Mouse (Mus musculus) forebrain, postnatal 0 days (tissue): ENCODE measurements at regions not wholly inside any gene's neighbourhood (a gene's known extent, or its start where the extent isn't known, plus 50 kb on each side); places are given as distances from the start of the nearest gene placed in this dataset.
A peak's percentile ranks its signal among the peaks of the same experiment; 100 is the strongest.

Experiments used
- ATAC-seq: fragments of 200-750 bp; cut with Nextera tagmentation; 2 replicates; pipeline ENCODE4 v1.8.0; 2017; ENCODE audit warnings: mild to moderate bottlenecking, moderate library complexity
- DNase-seq: peaks from one replicate; pipeline ENCODE4 v3.0.0-alpha.2; 2015
- H3K27ac ChIP-seq: fragments of 300-500 bp; sonication (generic); 2 replicates; pipeline ENCODE4 v1.5.1; 2014; ENCODE audit warnings: low read depth, mild to moderate bottlenecking, antibody characterized with exemption, low read length, moderate library complexity, mixed read lengths
- H3K27me3 ChIP-seq: fragments of 300-500 bp; sonication (generic); 2 replicates; pipeline ENCODE4 v1.6.1; 2014; ENCODE audit warnings: mild to moderate bottlenecking, low read length, mixed read lengths; ENCODE audit not compliant: insufficient read depth
- H3K36me3 ChIP-seq: fragments of 300-500 bp; sonication (generic); 2 replicates; pipeline ENCODE4 v1.6.1; 2014; ENCODE audit warnings: mild to moderate bottlenecking, moderate library complexity; ENCODE audit not compliant: insufficient read depth
- H3K4me1 ChIP-seq: fragments of 300-500 bp; sonication (generic); 2 replicates; pipeline ENCODE4 v1.6.1; 2014; ENCODE audit warnings: antibody characterized with exemption; ENCODE audit not compliant: insufficient read depth
- H3K4me2 ChIP-seq: fragments of 300-500 bp; sonication (generic); 2 replicates; pipeline ENCODE4 v1.6.1; 2014; ENCODE audit warnings: low read depth, mild to moderate bottlenecking, moderate library complexity
- H3K4me3 ChIP-seq: fragments of 300-500 bp; sonication (generic); 2 replicates; pipeline ENCODE4 v1.5.1; 2014; ENCODE audit warnings: low read depth, low read length, mixed read lengths
- H3K9ac ChIP-seq: fragments of 300-500 bp; sonication (generic); 2 replicates; pipeline ENCODE4 v1.6.1; 2014; ENCODE audit warnings: mild to moderate bottlenecking
- H3K9me3 ChIP-seq: fragments of 300-500 bp; sonication (generic); 2 replicates; pipeline ENCODE4 v1.6.1; 2016; ENCODE audit warnings: low read length
- CTCF ChIP-seq: sonication (generic); IDR thresholded peaks from 2 replicates; pipeline ENCODE4 v1.5.1; 2016; ENCODE audit warnings: antibody characterized with exemption, control low read depth, low read depth
- WGBS: fragments of 180-500 bp; shearing (Covaris S2); extraction: QIAGEN DNeasy Blood & Tissue Kit; methylation state at CpG from one replicate; pipeline ENCODE4 v1.1.7; 2014; 5-methylcytosine and 5-hydroxymethylcytosine counted together

DNA sequence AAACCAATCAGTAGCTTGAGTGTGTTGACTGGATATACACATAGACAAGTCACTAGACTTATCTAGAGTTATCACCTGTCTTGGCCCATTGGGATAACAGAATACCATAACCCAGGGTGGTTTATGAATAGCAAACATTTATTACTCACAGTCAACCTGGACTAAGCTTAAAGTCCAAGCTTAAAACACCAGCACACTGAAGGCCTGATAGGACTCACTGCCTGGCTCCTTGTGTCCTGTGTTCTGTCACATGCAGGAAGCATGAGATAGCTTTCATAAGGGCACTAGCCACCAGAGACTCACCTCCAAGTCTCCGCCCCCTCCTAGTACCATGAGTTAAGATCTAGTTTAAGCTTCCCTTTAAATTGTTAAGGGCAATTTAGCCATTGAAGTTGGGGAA is 2247.1 kb upstream of the Gm7489 start:
- DNase-seq (no peak), ATAC-seq (no peak)
- H3K27ac ChIP-seq: no peak overlapping the region
- no peak for TF ChIP-seq CTCF
- no peak overlapping the region for H3K4me3 ChIP-seq
- H3K36me3 ChIP-seq: no peaks in the 10 kb centered on the region
- no peak overlapping the region for H3K9ac ChIP-seq
- H3K4me2 ChIP-seq: no peak overlapping the region
- WGBS: 97% methylated on average over 1 of the region's 1 CpGs
- no peaks in the 10 kb centered on the region for H3K9me3 ChIP-seq
- peaks cover 5% of the 10 kb centered on the region; the same call in 1 of the 2 replicates for H3K4me1 ChIP-seq
- H3K27me3 ChIP-seq: no peaks in the 10 kb centered on the region

DNA sequence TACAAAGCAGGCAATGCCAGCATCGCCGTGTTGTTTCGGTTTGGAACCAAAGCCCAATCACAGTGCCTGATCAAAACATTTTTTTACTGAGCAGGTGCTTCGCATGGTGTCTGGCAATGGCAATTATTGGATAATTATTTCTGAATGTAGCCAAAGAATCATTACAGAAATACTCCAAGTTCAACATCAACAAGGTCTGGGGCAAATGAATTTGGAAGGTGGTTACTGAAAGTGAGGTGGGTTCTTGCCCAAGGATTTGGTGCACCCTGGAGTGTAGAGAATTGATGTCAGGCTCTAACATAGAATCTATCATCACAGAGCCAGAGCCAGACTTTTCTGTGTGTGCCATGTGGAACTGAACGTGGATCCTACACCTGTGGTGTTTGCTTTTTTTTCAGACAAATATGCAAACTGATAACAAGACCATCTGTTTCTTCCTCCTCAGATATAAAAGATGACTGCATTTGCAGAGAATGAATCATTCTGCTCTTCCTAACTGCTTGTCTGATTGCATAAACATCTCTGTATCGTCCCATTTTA is 2240.9 kb upstream of the Gm7489 start:
- WGBS: 40% methylated on average over 6 of the region's 6 CpGs
- peaks cover 5% of the 10 kb centered on the region; the same call in 1 of the 2 replicates for H3K27me3 ChIP-seq
- TF ChIP-seq CTCF: no peak
- ATAC-seq (peak; percentile 66), DNase-seq (peak; percentile 62)
- H3K4me2 ChIP-seq: no peak overlapping the region
- no peaks in the 10 kb centered on the region for H3K36me3 ChIP-seq
- H3K27ac ChIP-seq: no peak overlapping the region
- H3K4me1 ChIP-seq: no peaks in the 10 kb centered on the region
- H3K9me3 ChIP-seq: no peaks in the 10 kb centered on the region
- H3K4me3 ChIP-seq: no peak overlapping the region
- H3K9ac ChIP-seq: no peak overlapping the region

DNA sequence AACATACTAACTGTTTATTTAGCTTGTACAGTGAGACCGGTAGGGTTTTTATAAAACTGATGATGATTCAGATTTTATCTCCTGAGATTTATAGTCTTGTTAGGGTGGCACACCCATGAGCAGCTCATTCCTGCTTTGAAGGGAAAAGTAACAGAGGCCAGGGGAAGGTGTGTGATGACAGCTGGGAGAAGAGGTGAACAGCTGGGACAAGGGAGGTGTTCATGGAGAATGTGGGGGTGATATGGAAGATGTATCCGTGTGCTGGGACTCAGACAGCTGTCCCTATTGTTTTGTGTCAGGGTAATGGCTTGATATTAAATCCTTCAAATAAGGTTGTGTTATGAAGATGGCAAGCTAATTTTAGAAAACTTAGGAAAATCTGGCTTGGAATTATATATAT is 2238.4 kb upstream of the Gm7489 start:
- Histone ChIP-seq H3K4me3 (no peak overlapping the region), H3K27ac (no peak overlapping the region), H3K9ac (no peak overlapping the region), H3K4me1 (no peaks in the 10 kb centered on the region), H3K9me3 (no peaks in the 10 kb centered on the region), H3K4me2 (no peak overlapping the region), H3K36me3 (no peaks in the 10 kb centered on the region), H3K27me3 (peaks cover 5% of the 10 kb centered on the region; the same call in 1 of the 2 replicates)
- DNase-seq (no peak), ATAC-seq (no peak)
- WGBS: 75% methylated on average over 2 of the region's 2 CpGs
- TF ChIP-seq CTCF: no peak

DNA sequence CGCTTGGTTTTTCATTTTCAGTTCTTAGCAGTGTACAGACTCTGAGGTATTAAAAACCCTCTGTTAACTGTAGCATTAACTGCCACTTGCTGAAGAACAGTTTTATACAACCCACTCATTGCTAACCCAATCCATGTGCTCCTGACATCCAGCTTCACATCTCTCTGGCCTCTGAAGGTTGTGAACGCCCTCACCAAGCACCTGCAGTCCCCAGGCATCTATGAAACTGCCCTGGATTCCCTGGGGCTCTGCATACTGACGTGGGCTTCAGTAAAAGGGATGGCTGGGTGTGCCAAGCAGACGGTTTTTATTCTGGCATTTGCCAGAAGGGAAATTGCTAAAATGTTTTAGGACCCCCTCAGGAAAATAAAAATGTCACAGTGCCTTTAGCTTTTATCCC is 2232.2 kb upstream of the Gm7489 start:
- WGBS: 56% methylated on average over 4 of the region's 4 CpGs

DNA sequence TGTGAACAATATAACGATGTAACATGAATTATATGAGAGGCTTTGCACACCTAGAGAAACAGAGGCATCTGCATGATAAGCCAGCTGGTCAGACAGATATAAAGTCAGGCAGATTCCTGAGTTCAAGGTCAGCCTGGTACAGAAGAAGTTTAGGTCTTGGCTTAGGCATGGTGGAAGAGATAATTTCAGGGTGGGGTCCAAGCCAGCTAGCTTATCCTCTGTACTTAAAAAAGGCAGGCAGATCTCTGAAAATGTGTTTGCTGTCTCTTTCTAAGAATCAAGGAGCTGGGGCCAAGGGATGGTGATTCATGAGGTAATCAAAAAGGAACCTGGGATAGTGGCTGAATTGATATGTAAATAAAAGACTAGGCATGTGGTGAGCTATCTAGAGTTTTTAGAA is 2227.1 kb upstream of the Gm7489 start:
- 90% methylated on average over 1 of the region's 1 CpGs for WGBS
- 0 out of 2 replicates have a peak, but pooled peaks cover 5% of the 10 kb centered on the region for H3K9me3 ChIP-seq
- H3K4me2 ChIP-seq: no peak overlapping the region
- DNase-seq (no peak), ATAC-seq (no peak)
- TF ChIP-seq CTCF: no peak
- no peaks in the 10 kb centered on the region for H3K27me3 ChIP-seq
- no peak overlapping the region for H3K27ac ChIP-seq
- H3K4me3 ChIP-seq: no peak overlapping the region
- H3K4me1 ChIP-seq: no peaks in the 10 kb centered on the region
- H3K9ac ChIP-seq: no peak overlapping the region
- H3K36me3 ChIP-seq: no peaks in the 10 kb centered on the region

More for the DNA sequence above, 2232.2 kb upstream of the Gm7489 start:
- TF ChIP-seq CTCF: no peak
- no peaks in the 10 kb centered on the region for H3K4me1 ChIP-seq
- H3K27ac ChIP-seq: no peak overlapping the region
- H3K4me2 ChIP-seq: no peak overlapping the region
- DNase-seq (no peak), ATAC-seq (no peak)
- H3K36me3 ChIP-seq: no peaks in the 10 kb centered on the region
- H3K27me3 ChIP-seq: no peaks in the 10 kb centered on the region
- no peak overlapping the region for H3K4me3 ChIP-seq
- 0 out of 2 replicates have a peak, but pooled peaks cover under 1% of the 10 kb centered on the region for H3K9me3 ChIP-seq
- H3K9ac ChIP-seq: no peak overlapping the region

DNA sequence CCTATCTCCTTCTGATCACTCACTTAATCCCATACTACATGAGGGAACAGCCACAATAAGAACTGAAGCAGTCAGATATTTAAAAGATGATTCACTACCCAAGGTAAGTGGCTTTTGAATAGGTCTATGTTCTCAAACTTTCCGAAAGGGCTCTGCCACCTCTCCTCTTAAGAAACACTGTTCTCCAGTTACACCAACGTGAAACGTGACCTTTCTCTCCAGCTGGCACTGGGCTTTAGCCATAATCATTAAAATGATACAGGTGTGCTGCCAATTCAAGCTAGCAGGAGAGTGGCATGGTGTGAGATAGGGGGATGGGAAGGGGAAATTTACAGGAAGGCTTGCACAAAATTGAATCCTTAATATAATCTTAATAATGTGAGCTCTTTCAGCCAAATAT is 2216.4 kb upstream of the Gm7489 start:
- DNase-seq: no peak
- Histone ChIP-seq H3K4me2 (no peak overlapping the region), H3K4me1 (no peaks in the 10 kb centered on the region), H3K27ac (no peak overlapping the region), H3K9ac (no peak overlapping the region), H3K27me3 (0 out of 2 replicates have a peak, but pooled peaks cover 9% of the 10 kb centered on the region), H3K9me3 (no peaks in the 10 kb centered on the region), H3K4me3 (no peak overlapping the region), H3K36me3 (no peaks in the 10 kb centered on the region)
- ATAC-seq: no peak
- no peak for TF ChIP-seq CTCF
- WGBS: 78% methylated on average over 3 of the region's 3 CpGs

DNA sequence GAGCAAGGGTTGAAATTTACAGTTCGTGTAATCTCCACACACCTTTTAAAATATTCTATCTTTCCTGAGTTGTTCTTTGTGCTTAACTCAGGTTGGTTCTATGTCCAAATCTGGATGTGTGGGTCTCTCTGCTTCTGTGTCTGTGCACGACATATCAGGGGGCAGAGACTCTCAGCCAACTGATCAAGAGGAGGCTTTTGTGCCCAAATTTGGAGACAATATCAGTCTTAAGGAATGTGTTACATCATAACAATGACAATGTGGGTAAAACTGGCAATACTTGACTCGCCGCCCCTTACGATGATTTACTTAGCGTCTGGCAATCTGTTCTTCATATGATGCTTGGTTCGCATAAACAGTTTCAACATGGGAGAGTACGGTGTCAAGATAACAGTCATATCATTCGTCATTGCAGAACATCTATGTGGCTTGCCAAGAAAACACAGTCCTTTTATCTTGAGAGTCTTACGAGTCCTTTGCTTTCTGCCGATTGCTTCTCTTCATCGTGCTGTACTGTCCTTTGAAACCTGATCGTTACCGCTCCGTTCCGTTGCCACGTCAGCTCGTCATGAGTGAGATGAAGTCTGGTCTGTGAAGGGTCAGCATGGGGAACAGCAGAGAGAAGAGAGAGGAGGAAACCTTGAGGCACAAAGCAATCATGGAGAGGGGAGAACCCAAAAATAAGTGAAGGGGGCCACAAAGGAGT is 2212.9 kb upstream of the Gm7489 start:
- Histone ChIP-seq H3K27ac (no peak overlapping the region), H3K36me3 (no peaks in the 10 kb centered on the region), H3K4me2 (no peak overlapping the region), H3K9me3 (no peaks in the 10 kb centered on the region), H3K4me3 (no peak overlapping the region), H3K4me1 (no peaks in the 10 kb centered on the region), H3K27me3 (0 out of 2 replicates have a peak, but pooled peaks cover 9% of the 10 kb centered on the region), H3K9ac (no peak overlapping the region)
- DNase-seq (no peak), ATAC-seq (no peak)
- 71% methylated on average over 18 of the region's 18 CpGs for WGBS
- TF ChIP-seq CTCF: no peak
